Mouse (Mus musculus) heart, postnatal 0 days (tissue): ENCODE data around the gene Tlr3. TPM values are rescaled to one million over a fixed set of nuclear protein-coding genes. Genes with fewer than 3 reads are reported as not detected.
A peak's percentile ranks its signal among the peaks of the same experiment; 100 is the strongest.

Experiments used
- ATAC-seq: fragments of 200-750 bp; cut with Nextera tagmentation; 2 replicates; pipeline ENCODE4 v1.8.0; 2017; ENCODE audit warnings: low read depth, moderate number of reproducible peaks, moderate library complexity; ENCODE audit not compliant: insufficient read depth
- DNase-seq: peaks from one replicate; pipeline ENCODE4 v3.0.0-alpha.2; 2016; ENCODE audit warnings: low spot score
- H3K27ac ChIP-seq: fragments of 300-500 bp; sonication (generic); 2 replicates; pipeline ENCODE4 v1.5.1; 2014; ENCODE audit warnings: low read depth, mild to moderate bottlenecking
- H3K27me3 ChIP-seq: fragments of 300-500 bp; sonication (generic); 2 replicates; pipeline ENCODE4 v1.6.1; 2014; ENCODE audit warnings: low read length, mixed read lengths; ENCODE audit not compliant: control insufficient read depth, insufficient read depth
- H3K36me3 ChIP-seq: fragments of 300-500 bp; sonication (generic); replicated peaks from 2 replicates; pipeline ENCODE4 v1.6.1; 2014; ENCODE audit warnings: low read length, mixed read lengths; ENCODE audit not compliant: control insufficient read depth, insufficient read depth
- H3K4me1 ChIP-seq: fragments of 300-500 bp; sonication (generic); 2 replicates; pipeline ENCODE4 v1.6.1; 2014; ENCODE audit warnings: antibody characterized with exemption; ENCODE audit not compliant: control insufficient read depth, insufficient read depth
- H3K4me2 ChIP-seq: fragments of 300-500 bp; sonication (generic); 2 replicates; pipeline ENCODE4 v1.6.1; 2014; ENCODE audit warnings: low read depth, mild to moderate bottlenecking, low read length, moderate library complexity
- H3K4me3 ChIP-seq: fragments of 300-500 bp; sonication (generic); 2 replicates; pipeline ENCODE4 v1.5.1; 2014; ENCODE audit warnings: low read depth, low read length
- H3K9ac ChIP-seq: fragments of 300-500 bp; sonication (generic); replicated peaks from 2 replicates; pipeline ENCODE4 v1.6.1; 2014; ENCODE audit warnings: low read depth, low read length, mixed read lengths
- H3K9me3 ChIP-seq: fragments of 300-500 bp; sonication (generic); replicated peaks from 2 replicates; pipeline ENCODE4 v1.6.1; 2016; ENCODE audit warnings: low read length; ENCODE audit not compliant: control insufficient read depth
- CTCF ChIP-seq: IDR thresholded peaks from 2 replicates; pipeline ENCODE4 v1.5.1; 2016; ENCODE audit warnings: antibody characterized with exemption, control low read depth, low read depth
- EP300 ChIP-seq: IDR thresholded peaks from 2 replicates; pipeline ENCODE4 v1.6.1; 2016; ENCODE audit warnings: antibody characterized with exemption, low read depth
- WGBS: fragments of 180-500 bp; shearing (Covaris S2); extraction: QIAGEN DNeasy Blood & Tissue Kit; methylation state at CpG from one replicate; pipeline ENCODE4 v1.1.7; 2014; 5-methylcytosine and 5-hydroxymethylcytosine counted together
- polyA plus RNA-seq: library from polyadenylated mRNA; unstranded; fragments of >200 nt; fragmentation: Nextera tagmentation; extraction: Ambion mirVana; gene quantifications from 2 replicates; pipeline ENCODE4 v1.2.1, GENCODE M21; 2015
- total RNA-seq: library from RNA; depleted of rRNA; stranded (reverse); fragments of >200 nt; gene quantifications from 2 replicates; pipeline ENCODE4 v1.2.3, GENCODE M21; 2014; ENCODE audit warnings: low replicate concordance

Gene Tlr3
- total and polyA plus RNA-seq, 2 experiments from 2014 or later = 2.9 to 6.6 TPM

DNA sequence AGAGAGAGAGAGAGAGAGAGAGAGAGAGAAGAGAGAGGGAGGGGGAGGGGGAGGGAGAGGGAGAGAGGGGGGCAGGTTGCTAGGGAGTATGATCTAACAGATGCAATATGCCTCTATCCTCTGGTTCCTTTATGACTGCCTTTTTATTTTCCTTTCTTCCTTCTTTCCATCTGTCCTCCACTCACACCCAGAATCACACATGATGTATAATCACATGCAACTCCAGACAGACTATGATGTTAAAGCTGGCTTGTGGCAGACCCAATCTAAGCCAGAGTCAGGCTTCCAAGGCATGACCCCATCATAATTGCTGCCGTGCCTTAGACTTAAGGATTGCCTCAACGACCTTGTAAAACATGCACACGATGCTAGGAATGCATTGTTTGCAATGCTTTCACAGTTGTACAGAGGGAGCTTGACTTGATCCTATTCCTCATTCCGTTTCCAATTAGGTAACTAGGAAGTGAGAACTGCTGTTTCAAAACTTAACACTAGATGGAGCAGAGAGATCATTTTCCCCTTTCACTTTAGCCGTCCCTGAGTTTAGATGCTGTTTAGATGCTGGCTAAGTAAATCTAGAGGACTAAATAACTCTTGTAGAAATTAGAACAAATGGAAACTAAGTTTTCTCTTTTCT is 28.1 kb upstream of the Tlr3 start:
- Histone ChIP-seq H3K4me2 (no peak overlapping the region), H3K27ac (no peak overlapping the region), H3K4me1 (no peaks in the 10 kb centered on the region), H3K9ac (no peak overlapping the region), H3K27me3 (no peaks in the 10 kb centered on the region), H3K9me3 (no peaks in the 10 kb centered on the region), H3K36me3 (no peaks in the 10 kb centered on the region), H3K4me3 (no peak overlapping the region)
- TF ChIP-seq EP300 = no peak
- peak; percentile 84 for TF ChIP-seq CTCF
- peak; percentile 55 for ATAC-seq
- 1% methylated on average over 5 of the region's 5 CpGs for WGBS
- DNase-seq = peak; percentile 84

DNA sequence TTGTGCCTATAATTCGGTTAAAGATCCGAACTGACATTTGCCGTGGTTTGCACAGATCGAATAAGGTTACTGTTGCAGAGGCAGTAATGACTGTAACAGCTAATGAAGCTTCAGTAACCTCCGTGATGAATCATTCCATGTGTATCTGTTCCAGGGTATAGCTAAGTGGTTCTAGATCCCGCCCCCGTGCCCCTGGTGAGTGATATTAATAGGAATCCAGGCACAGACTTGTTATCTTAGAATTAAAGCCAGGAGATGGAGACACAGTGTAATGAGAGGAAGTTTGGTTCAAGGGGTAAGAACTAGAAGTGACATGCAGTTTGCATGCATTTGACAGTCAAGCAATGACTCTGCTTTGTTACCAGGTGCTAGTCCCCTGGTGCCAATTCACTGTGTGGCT is 9.3 kb upstream of the Tlr3 start:
- Histone ChIP-seq H3K27ac (no peak overlapping the region), H3K36me3 (no peaks in the 10 kb centered on the region), H3K9ac (no peak overlapping the region), H3K27me3 (no peaks in the 10 kb centered on the region), H3K4me2 (no peak overlapping the region), H3K4me3 (no peak overlapping the region), H3K9me3 (no peaks in the 10 kb centered on the region), H3K4me1 (peaks cover 3% of the 10 kb centered on the region; the same call in 1 of the 2 replicates)
- 57% methylated on average over 7 of the region's 7 CpGs for WGBS
- TF ChIP-seq EP300 (no peak), CTCF (no peak)
- ATAC-seq = no peak
- DNase-seq = peak; percentile 22

GRCm38 (mm10) chr8:45414965-45415364 is 4.1 kb upstream of the Tlr3 start:
- DNase-seq (no peak), ATAC-seq (no peak)
- H3K4me2 ChIP-seq = no peak overlapping the region
- no peaks in the 10 kb centered on the region for H3K36me3 ChIP-seq
- TF ChIP-seq CTCF = no peak
- no peak for TF ChIP-seq EP300
- no peak overlapping the region for H3K9ac ChIP-seq
- H3K27ac ChIP-seq = no peak overlapping the region
- WGBS = 68% methylated on average over 7 of the region's 7 CpGs
- H3K27me3 ChIP-seq = no peaks in the 10 kb centered on the region
- no peaks in the 10 kb centered on the region for H3K9me3 ChIP-seq
- peaks cover 8% of the 10 kb centered on the region; the same call in 1 of the 2 replicates for H3K4me1 ChIP-seq
- H3K4me3 ChIP-seq = no peak overlapping the region

GRCm38 (mm10) chr8:45410146-45410880 is 567 bp downstream of the Tlr3 start:
- peak; percentile 97 for ATAC-seq
- Histone ChIP-seq H3K9me3 (no peaks in the 10 kb centered on the region), H3K9ac (peak overlapping the region; percentile 63), H3K4me1 (peaks cover 6% of the 10 kb centered on the region; the same call in 1 of the 2 replicates), H3K27me3 (no peaks in the 10 kb centered on the region), H3K36me3 (no peaks in the 10 kb centered on the region), H3K4me2 (peak overlapping the region; percentile 68), H3K27ac (peak overlapping the region; percentile 90), H3K4me3 (peak overlapping the region; percentile 62)
- peak; percentile 69 for DNase-seq
- TF ChIP-seq EP300 (no peak), CTCF (peak; percentile 42; the same call in 1 of the 2 replicates)
- WGBS = 10% methylated on average over 18 of the region's 18 CpGs

GRCm38 (mm10) chr8:45409702-45410101 is 1.2 kb downstream of the Tlr3 start:
- H3K9me3 ChIP-seq = no peaks in the 10 kb centered on the region
- peak overlapping the region; percentile 68 for H3K4me2 ChIP-seq
- peak overlapping the region; percentile 90 for H3K27ac ChIP-seq
- H3K36me3 ChIP-seq = no peaks in the 10 kb centered on the region
- no peaks in the 10 kb centered on the region for H3K27me3 ChIP-seq
- H3K4me3 ChIP-seq = peak overlapping the region; percentile 62
- peak overlapping the region; percentile 63 for H3K9ac ChIP-seq
- 34% methylated on average over 4 of the region's 4 CpGs for WGBS
- peak; percentile 31 for ATAC-seq
- TF ChIP-seq CTCF (no peak), EP300 (no peak)
- H3K4me1 ChIP-seq = peaks cover 6% of the 10 kb centered on the region; the same call in 1 of the 2 replicates
- no peak for DNase-seq
